Mouse (Mus musculus) hindbrain, postnatal 0 days (tissue): ENCODE results near the gene Tacr3. TPM values are rescaled to one million over a fixed set of nuclear protein-coding genes. Genes with fewer than 3 reads are reported as not detected.
A peak's percentile ranks its signal among the peaks of the same experiment; 100 is the strongest.

Experiments
- ATAC-seq: fragments of 200-750 bp; cut with Nextera tagmentation; 2 replicates; pipeline ENCODE4 v1.8.0; 2017; ENCODE audit warnings: mild to moderate bottlenecking, moderate TSS enrichment, moderate library complexity
- DNase-seq: peaks from one replicate; pipeline ENCODE4 v3.0.0-alpha.2; 2015; ENCODE audit warnings: low spot score
- H3K27ac ChIP-seq: fragments of 300-500 bp; sonication (generic); 2 replicates; pipeline ENCODE4 v1.5.1; 2014; ENCODE audit warnings: mild to moderate bottlenecking
- H3K27me3 ChIP-seq: fragments of 300-500 bp; sonication (generic); 2 replicates; pipeline ENCODE4 v1.6.1; 2014; ENCODE audit warnings: low read length, mixed read lengths; ENCODE audit not compliant: insufficient read depth
- H3K36me3 ChIP-seq: fragments of 300-500 bp; sonication (generic); 2 replicates; pipeline ENCODE4 v1.6.1; 2014; ENCODE audit warnings: low read length, mixed read lengths; ENCODE audit not compliant: insufficient read depth
- H3K4me1 ChIP-seq: fragments of 300-500 bp; sonication (generic); 2 replicates; pipeline ENCODE4 v1.6.1; 2014; ENCODE audit warnings: antibody characterized with exemption, low read length, mixed read lengths; ENCODE audit not compliant: insufficient read depth
- H3K4me2 ChIP-seq: fragments of 300-500 bp; sonication (generic); 2 replicates; pipeline ENCODE4 v1.6.1; 2014; ENCODE audit warnings: low read depth, mild to moderate bottlenecking, low read length, moderate library complexity, mixed read lengths
- H3K4me3 ChIP-seq: fragments of 300-500 bp; sonication (generic); 2 replicates; pipeline ENCODE4 v1.5.1; 2014; ENCODE audit warnings: low read length
- H3K9ac ChIP-seq: fragments of 300-500 bp; sonication (generic); replicated peaks from 2 replicates; pipeline ENCODE4 v1.6.1; 2014; ENCODE audit warnings: mild to moderate bottlenecking, low read length, moderate library complexity, mixed read lengths
- H3K9me3 ChIP-seq: fragments of 300-500 bp; sonication (generic); 2 replicates; pipeline ENCODE4 v1.6.1; 2016; ENCODE audit warnings: low read length, mixed read lengths
- CTCF ChIP-seq: IDR thresholded peaks from 2 replicates; pipeline ENCODE4 v1.5.1; 2016; ENCODE audit warnings: antibody characterized with exemption, control low read depth, low read depth
- WGBS: fragments of 180-500 bp; shearing (Covaris S2); extraction: QIAGEN DNeasy Blood & Tissue Kit; methylation state at CpG from one replicate; pipeline ENCODE4 v1.1.7; 2014; 5-methylcytosine and 5-hydroxymethylcytosine counted together
- polyA plus RNA-seq: library from polyadenylated mRNA; unstranded; fragments of >200 nt; fragmentation: Nextera tagmentation; extraction: Ambion mirVana; gene quantifications from 2 replicates; pipeline ENCODE4 v1.2.1, GENCODE M21; 2015
- total RNA-seq: library from RNA; depleted of rRNA; stranded (reverse); fragments of >200 nt; gene quantifications from 2 replicates; pipeline ENCODE4 v1.2.3, GENCODE M21; 2014

Tacr3 gene
- total and polyA plus RNA-seq, 2 experiments from 2014 or later, result 4.6 to 7.6 TPM

DNA sequence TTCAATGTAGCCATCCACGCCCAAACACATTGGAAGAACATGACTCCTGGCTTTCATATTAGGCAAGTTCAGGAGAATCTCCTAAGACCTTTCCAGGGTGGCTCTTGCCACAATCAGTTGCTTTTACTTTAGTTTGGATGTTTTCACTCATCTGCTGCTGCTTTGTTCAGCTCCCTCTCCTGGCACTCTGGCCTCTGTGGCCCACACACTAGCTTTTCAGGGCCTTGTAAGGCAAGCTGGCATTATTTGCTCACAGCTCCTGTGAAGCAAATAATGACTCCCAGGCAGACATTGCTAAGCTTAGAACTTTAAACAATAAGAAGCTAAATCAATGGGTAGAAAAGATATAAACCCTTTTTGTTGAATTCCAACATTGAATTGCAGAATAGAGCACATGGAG, 105.9 kb downstream of the Tacr3 start:
- H3K27me3 ChIP-seq, result no peaks in the 10 kb centered on the region
- H3K4me2 ChIP-seq, result no peak overlapping the region
- DNase-seq (no peak), ATAC-seq (no peak)
- H3K9ac ChIP-seq, result no peak overlapping the region
- H3K9me3 ChIP-seq, result no peaks in the 10 kb centered on the region
- WGBS, result 69% methylated on average over 1 of the region's 1 CpGs
- no peaks in the 10 kb centered on the region for H3K36me3 ChIP-seq
- H3K27ac ChIP-seq, result no peak overlapping the region
- no peak overlapping the region for H3K4me3 ChIP-seq
- H3K4me1 ChIP-seq, result no peaks in the 10 kb centered on the region
- TF ChIP-seq CTCF, result no peak

DNA sequence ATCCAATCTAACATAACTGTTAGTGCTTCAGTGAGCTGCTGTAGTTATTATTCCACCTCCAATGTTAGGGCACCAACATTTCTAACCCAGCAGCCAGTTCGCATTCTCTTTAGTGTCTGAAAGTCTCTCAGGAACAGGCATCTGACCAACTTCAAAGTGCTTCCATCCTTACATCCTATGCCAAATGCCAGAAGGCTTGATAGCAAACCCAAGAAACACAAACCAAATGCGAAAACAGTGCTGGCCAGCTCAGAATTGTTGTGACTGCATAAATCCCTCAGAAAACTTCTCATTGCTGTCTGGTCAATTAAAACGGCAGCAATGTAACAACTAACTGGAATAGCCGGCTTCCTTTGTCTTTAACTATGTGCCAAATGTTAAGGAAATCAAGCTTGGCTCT, 106.7 kb downstream of the Tacr3 start:
- Histone ChIP-seq H3K9me3 (no peaks in the 10 kb centered on the region), H3K4me1 (no peaks in the 10 kb centered on the region), H3K27me3 (no peaks in the 10 kb centered on the region), H3K36me3 (no peaks in the 10 kb centered on the region), H3K9ac (no peak overlapping the region), H3K27ac (no peak overlapping the region), H3K4me2 (no peak overlapping the region), H3K4me3 (no peak overlapping the region)
- ATAC-seq, result no peak
- 53% methylated on average over 4 of the region's 4 CpGs for WGBS
- peak; percentile 13 for DNase-seq
- TF ChIP-seq CTCF, result no peak

DNA sequence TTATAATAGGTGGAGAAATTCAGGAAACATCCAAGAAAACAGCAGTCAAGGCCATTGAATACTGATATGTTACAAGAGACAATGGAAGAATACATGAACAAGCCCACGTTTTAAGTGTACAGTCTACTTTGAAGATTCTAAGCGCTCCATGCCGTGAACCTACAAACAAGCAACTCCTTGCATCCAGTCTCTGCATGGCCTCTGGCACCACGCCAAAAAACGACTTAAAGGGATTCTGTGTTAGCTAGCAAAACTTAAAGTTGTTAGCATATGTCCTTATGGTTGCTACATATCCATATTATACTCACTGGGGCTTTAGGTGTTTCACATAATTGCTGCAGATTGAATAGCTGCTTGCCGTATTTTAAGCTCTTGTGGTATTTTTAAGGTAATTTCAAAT, 134.7 kb downstream of the Tacr3 start:
- Histone ChIP-seq H3K36me3 (no peaks in the 10 kb centered on the region), H3K27ac (no peak overlapping the region), H3K27me3 (no peaks in the 10 kb centered on the region), H3K9ac (no peak overlapping the region), H3K9me3 (no peaks in the 10 kb centered on the region), H3K4me2 (no peak overlapping the region), H3K4me1 (no peaks in the 10 kb centered on the region), H3K4me3 (no peak overlapping the region)
- no peak for TF ChIP-seq CTCF
- WGBS, result 39% methylated on average over 6 of the region's 6 CpGs
- ATAC-seq, result no peak
- DNase-seq, result peak; percentile 63

DNA sequence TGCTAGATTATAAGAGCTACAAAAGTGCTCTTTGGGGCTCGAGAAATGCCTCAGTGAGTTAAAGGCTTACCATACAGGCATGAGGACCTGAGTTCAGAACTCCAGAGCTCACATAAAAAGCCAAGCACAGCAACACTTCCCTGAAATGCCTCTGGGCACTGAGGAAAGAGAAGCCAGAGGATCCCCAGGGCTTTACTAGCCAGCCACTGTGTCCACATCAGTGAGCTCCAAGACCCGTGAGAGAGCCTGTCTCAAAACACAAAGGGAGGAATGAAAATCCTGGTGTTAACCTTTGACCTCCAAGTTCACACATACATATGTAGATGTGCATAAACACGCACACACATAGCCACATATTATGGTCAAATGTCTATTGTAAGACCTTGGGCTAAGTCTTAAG, 150.1 kb downstream of the Tacr3 start:
- H3K9me3 ChIP-seq, result no peaks in the 10 kb centered on the region
- H3K36me3 ChIP-seq, result no peaks in the 10 kb centered on the region
- 45% methylated on average over 3 of the region's 3 CpGs for WGBS
- no peak overlapping the region for H3K4me3 ChIP-seq
- no peak overlapping the region for H3K9ac ChIP-seq
- ATAC-seq (no peak), DNase-seq (no peak)
- no peaks in the 10 kb centered on the region for H3K27me3 ChIP-seq
- no peaks in the 10 kb centered on the region for H3K4me1 ChIP-seq
- no peak overlapping the region for H3K27ac ChIP-seq
- no peak overlapping the region for H3K4me2 ChIP-seq
- no peak for TF ChIP-seq CTCF

DNA sequence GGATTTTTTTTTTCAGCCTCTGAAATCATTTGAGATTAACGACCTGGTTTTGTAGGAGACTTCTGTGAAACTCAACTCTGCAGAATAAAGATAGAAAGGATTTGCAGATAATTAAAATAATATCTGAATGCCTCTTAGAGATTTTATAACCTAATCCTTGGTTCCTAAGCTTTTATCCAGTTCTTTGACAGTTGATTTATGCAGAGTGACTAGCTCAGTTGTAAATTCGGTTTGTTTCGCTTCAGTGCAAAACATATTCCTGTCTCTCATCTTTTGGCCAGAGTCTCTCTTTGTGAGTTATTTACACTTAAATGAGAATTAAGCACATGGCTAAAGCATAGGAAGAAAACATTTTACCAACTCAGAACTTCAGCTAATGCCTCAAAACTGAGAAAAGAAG, 151.3 kb downstream of the Tacr3 start:
- Histone ChIP-seq H3K27me3 (no peaks in the 10 kb centered on the region), H3K9me3 (no peaks in the 10 kb centered on the region), H3K27ac (no peak overlapping the region), H3K4me1 (no peaks in the 10 kb centered on the region), H3K4me3 (no peak overlapping the region), H3K36me3 (no peaks in the 10 kb centered on the region), H3K9ac (no peak overlapping the region), H3K4me2 (no peak overlapping the region)
- TF ChIP-seq CTCF, result no peak
- ATAC-seq (no peak), DNase-seq (no peak)
- WGBS, result 73% methylated on average over 3 of the region's 3 CpGs
